Mouse (Mus musculus): ENCODE measurements around the gene Hes7.

The Hes7 gene

DNA sequence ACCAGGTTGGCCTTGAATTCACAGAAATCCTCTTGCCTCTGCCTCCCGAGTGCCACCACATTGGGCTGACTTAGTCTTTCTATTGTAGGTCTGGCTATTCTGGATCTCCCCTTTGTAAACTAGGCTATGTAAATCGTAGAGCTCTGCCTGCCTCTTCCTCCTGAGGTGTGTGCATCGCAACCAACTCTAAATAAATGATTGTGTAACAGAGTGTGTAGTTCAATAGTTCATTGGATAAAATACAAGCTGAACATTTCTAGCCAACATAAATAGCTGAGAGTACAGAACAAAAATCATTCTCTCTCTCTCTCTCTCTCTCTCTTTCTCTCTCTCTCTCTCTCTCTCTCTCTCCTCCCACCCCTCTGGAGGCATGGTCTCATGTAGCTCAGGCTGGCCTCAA, 5.6 kb upstream of the Hes7 start:
- in situ Hi-C loops (cut with MboI; ENCODE audit: unreplicated experiment in 2 of 2), result no loop called here

DNA sequence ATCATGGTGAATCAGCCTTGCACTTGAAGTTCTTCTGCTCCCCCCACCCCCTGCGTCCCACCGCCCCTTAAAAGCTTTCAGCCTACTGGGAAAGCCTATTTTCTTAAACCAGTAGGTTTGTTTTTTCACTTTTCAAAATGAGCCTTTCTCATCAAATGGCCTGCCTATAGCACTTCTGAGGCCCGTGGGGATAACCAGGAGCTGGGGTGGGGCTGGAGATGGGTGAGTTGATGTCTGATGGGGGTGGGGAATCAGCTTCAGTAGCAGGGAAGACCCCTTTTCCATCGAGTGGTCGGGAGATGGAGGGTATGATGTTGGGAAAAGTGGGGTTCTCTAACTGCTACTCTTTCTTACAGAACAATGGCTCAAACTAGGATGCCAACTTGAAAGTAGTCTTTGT, 3.4 kb upstream of the Hes7 start:
- in situ Hi-C loops (cut with MboI; ENCODE audit: unreplicated experiment in 2 of 2), result no loop called here

DNA sequence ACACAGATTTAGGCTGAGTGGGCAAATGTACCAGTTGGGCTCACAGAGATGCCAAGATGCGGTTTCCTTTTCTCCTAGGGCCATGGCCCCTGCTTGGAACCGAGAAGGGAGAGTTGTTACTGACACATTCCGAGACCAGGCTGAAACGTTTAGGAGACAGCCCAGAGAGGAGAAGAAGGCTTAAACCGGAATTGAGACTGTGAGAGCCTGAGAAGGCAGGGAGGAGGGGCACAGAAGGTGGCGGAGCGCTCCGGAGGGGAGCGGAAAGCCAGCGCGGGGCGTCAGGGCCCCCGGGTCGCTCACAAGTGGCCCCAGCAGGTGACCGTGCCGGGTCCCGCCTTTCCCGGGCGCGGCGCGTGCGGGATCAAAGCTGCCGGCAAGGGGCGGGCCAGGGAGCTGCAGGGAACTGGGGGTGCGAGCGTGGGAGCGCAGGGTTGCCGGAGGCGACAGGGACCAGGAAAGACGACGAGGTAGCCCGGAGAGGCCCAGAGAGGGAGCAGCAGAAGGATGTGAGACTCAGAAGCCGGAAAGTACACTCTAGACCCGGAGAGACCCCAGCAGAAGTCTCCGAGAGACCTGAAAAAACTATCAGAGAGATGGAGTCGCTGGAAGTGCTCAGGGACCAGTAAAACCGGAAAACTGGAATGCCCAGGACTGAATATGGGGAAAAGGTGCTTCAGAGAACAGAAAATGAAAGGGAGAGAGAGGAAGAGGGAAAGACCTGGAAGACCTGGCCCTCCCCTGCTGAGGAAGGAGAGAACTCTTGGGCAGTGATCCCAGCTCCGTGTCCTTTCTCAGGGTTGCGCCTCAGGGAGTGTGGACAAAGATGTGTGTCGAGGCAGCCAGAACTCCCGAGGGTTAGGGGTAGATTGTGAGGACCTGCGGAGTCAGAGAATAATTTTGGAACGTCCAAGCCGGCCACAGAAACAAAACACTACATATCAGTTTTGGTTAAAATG, 2.2 kb upstream of the Hes7 start:
- in situ Hi-C loops (cut with MboI; ENCODE audit: unreplicated experiment in 2 of 2), result no loop called here

GRCm38 (mm10) chr11:69118765-69119164, 1.4 kb upstream of the Hes7 start:
- in situ Hi-C loops (cut with MboI; ENCODE audit: unreplicated experiment in 2 of 2), result no loop called here

- in situ Hi-C loops (cut with MboI; ENCODE audit: unreplicated experiment in 2 of 2), result loop anchor here (5.0 to 10.0 kb wide), 3 partner anchors 52 to 215 kb away; partner anchors contain the start of gene Rpl26 (in 1 of the 2)
Measured at GRCm38 (mm10) chr11:69119446-69120155, 603 bp upstream of the Hes7 start.

- in situ Hi-C loops (cut with MboI; ENCODE audit: unreplicated experiment in 2 of 2), result loop anchor here (5.0 to 10.0 kb wide), 3 partner anchors 54 to 216 kb away; partner anchors contain the start of gene Rpl26 (in 1 of the 2)
Measured at GRCm38 (mm10) chr11:69121001-69121740, 967 bp downstream of the Hes7 start.

GRCm38 (mm10) chr11:69121741-69122335, 1.6 kb downstream of the Hes7 start:
- in situ Hi-C loops (cut with MboI; ENCODE audit: unreplicated experiment in 2 of 2), result loop anchor here (5.0 to 10.0 kb wide), 3 partner anchors 55 to 217 kb away; partner anchors contain the start of gene Rpl26 (in 1 of the 2)

DNA sequence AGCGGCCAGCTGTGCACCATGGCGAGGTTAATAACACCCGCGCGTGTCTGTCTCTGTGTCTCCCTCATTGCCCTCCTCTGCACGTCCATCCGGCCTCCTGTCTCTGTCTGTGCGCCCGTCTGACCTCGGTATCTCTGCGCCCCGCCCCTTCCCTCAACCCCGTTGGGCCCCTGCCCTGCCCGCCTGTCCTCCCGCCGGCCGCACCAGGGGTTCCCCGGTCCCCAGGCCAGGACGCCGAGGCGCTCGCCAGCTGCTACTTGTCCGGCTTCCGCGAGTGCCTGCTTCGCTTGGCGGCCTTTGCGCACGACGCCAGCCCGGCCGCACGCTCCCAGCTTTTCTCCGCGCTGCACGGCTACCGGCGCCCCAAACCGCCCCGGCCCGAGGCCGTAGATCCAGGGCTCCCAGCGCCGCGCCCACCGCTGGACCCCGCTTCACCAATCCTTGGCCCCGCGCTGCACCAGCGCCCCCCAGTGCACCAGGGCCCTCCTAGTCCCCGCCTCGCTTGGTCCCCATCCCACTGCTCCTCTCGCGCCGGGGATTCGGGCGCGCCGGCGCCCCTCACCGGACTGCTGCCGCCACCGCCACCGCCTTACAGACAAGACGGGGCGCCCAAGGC, 2.2 kb downstream of the Hes7 start, which contains the start of gene 9130213A22Rik:
TSS of gene 9130213A22Rik (minus strand) at position 254 of the 616 bp plus-strand sequence.
- in situ Hi-C loops (cut with MboI; ENCODE audit: unreplicated experiment in 2 of 2), result loop anchor here (5.0 to 10.0 kb wide), 3 partner anchors 55 to 218 kb away; partner anchors contain the start of gene Rpl26 (in 1 of the 2)

- in situ Hi-C loops (cut with MboI; ENCODE audit: unreplicated experiment in 2 of 2), result loop anchor here (5.0 to 10.0 kb wide), 3 partner anchors 56 to 218 kb away; partner anchors contain the start of gene Rpl26 (in 1 of the 2)
Measured at GRCm38 (mm10) chr11:69123056-69123692, 3.0 kb downstream of the Hes7 start.

GRCm38 (mm10) chr11:69123693-69124497, 3.7 kb downstream of the Hes7 start:
- in situ Hi-C loops (cut with MboI; ENCODE audit: unreplicated experiment in 2 of 2), result loop anchor here (5.0 to 10.0 kb wide), 3 partner anchors 57 to 219 kb away; partner anchors contain the start of gene Rpl26 (in 1 of the 2)

GRCm38 (mm10) chr11:69124498-69124847, 4.3 kb downstream of the Hes7 start:
- in situ Hi-C loops (cut with MboI; ENCODE audit: unreplicated experiment in 2 of 2), result loop anchor here (5.0 to 10.0 kb wide), 3 partner anchors 57 to 220 kb away; partner anchors contain the start of gene Rpl26 (in 1 of the 2)

DNA sequence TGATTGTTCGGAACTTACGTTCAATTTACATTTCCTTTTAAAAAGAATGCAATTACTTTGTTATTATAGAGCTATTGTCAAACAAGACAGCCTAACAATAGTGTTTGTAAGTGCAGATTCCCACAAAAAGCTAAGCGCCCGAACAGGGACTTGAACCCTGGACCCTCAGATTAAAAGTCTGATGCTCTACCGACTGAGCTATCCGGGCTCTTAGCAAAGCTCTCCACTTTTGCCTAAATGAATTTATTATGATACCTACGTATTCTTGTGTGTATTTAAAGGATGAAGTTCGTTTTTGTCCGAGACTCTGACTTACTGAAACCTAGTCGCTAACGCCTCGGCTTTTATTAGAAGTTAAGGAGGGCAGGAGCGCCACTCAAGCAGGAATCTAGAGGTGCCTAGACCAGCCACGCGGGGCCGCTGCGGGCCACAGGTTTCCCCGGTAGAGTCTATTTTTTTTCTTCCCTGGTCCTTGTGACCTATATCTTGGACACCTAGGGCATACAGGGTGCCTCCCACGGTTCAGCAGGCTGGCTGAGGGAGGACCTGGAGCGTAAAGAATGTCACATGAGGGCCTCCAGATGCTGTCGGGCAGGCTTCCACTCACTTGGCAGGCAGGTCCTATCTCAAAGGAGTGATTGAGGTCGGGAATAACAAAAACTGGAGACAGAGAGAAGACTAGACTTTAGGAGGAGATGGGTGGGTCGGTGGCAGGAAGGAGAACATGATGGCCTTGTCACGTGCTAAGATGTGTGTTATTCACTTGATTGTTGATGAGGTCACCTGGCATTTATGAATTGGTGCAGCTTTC, 5.0 kb downstream of the Hes7 start:
- in situ Hi-C loops (cut with MboI; ENCODE audit: unreplicated experiment in 2 of 2), result loop anchor here (5.0 to 10.0 kb wide), 2 partner anchors 218 to 220 kb away; partner anchors contain the start of gene Rpl26 (in 1 of the 2)

DNA sequence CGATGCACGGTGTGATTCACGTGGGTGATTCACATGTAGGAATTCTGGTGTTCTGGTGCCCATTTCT, 5.5 kb downstream of the Hes7 start, which contains the start of gene Aloxe3:
TSS of gene Aloxe3 (plus strand) at position 45 of the 67 bp plus-strand sequence.
- in situ Hi-C loops (cut with MboI; ENCODE audit: unreplicated experiment in 2 of 2), result loop anchor here (5.0 to 10.0 kb wide), 2 partner anchors 218 to 221 kb away; partner anchors contain the start of gene Rpl26 (in 1 of the 2)

GRCm38 (mm10) chr11:69125919-69126705, 5.9 kb downstream of the Hes7 start:
- in situ Hi-C loops (cut with MboI; ENCODE audit: unreplicated experiment in 2 of 2), result loop anchor here (5.0 to 10.0 kb wide), 2 partner anchors 219 to 221 kb away; partner anchors contain the start of gene Rpl26 (in 1 of the 2)

- in situ Hi-C loops (cut with MboI; ENCODE audit: unreplicated experiment in 2 of 2), result loop anchor here (5.0 to 10.0 kb wide), 2 partner anchors 219 to 222 kb away; partner anchors contain the start of gene Rpl26 (in 1 of the 2)
Measured at GRCm38 (mm10) chr11:69126706-69127095, 6.5 kb downstream of the Hes7 start.

DNA sequence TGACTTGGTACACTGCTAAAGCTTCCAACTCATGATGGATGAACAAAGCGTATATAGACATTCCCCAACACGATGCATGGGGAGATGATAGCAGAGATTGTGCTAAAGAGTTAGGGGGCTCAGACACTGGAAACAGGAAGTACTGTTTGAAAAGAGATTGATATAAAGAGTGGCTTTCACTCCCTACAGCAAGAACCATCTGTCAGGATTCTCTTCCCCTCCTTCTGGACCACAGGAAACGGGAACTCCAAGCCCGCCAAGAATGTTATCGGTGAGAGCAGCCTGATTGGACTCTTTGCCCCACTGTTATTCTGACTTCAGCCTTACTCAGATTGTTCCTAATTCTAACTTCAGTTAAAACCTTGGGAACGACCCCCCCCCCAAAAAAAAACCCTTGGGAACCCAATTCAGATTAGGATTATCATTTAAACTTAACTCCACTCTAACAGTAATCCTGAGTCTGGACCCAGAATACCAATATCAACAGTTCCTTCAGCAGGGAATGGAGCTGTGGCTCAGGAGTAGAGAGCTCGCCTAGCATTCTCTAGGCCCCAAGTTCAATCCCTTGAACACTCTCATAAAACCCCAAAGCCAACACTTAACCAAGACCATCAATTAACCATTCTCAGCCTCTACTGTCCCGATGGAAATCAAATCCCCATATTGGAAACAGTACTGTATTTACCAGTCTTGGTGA, 8.4 kb downstream of the Hes7 start:
- in situ Hi-C loops (cut with MboI; ENCODE audit: unreplicated experiment in 2 of 2), result loop anchor here (5.0 to 10.0 kb wide), 2 partner anchors 221 to 224 kb away; partner anchors contain the start of gene Rpl26 (in 1 of the 2)
